Mouse (Mus musculus): Measurements from ENCODE around the gene Cplx3.

DNA sequence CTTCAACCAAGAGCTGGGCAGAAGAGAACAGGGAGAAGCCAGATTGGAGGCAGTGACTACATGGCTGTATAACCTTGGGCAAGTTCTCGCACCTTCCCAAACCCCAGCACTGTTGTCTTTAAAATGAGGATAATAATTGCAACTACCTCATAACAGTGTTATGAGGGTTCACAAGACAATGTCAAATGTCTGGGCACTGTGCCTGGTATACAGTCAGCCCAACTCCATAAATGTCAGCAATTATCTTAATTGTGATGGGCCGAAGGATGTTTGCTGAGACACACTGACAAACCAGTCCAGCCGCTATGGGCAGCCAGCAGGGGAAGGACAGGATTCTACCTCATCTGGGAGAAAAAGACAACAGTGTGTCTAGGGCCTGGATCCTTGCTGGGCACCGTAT lies 8.7 kb upstream of the Cplx3 start:
- TF ChIP-seq GATA1 (IDR thresholded peaks at IDR 0.05; ENCODE audit: borderline replicate concordance, low read length) (no peak), FLI1 (IDR thresholded peaks at IDR 0.05; ENCODE audit: low read length) (no peak)

All from megakaryocyte, embryonic 14.5 days (primary cell).